Mouse (Mus musculus) heart, adult 18-20 months (tissue): ENCODE data around the gene Ephx4. TPM values are rescaled to one million over a fixed set of nuclear protein-coding genes. Genes with fewer than 3 reads are reported as not detected.
"Not testable (repeated sequence)": the region's sequence is repeated elsewhere in the genome, so short reads cannot be mapped to it uniquely, and the experiment has no call there.

Source experiments
- DNase-seq, 2 experiments: peaks; one replicate each; pipeline ENCODE4 v3.0.0; 2021 to 2022; ENCODE audit warnings: mixed read lengths in 1 of 2
- long read RNA-seq, 2 experiments: library from polyadenylated mRNA; stranded (forward); transcript quantifications; one replicate each; pipeline ENCODE4 v2.0.0; 2021
- total RNA-seq, 2 experiments: library from RNA; stranded (reverse); gene quantifications; 2 replicates each; pipeline ENCODE4 v1.2.3; 2021

Gene Ephx4
- total RNA-seq = under 1 TPM in 1 of 2 experiments, not detected in 1; 0.60 TPM
- long read RNA-seq, experiment 1 = 0 reads
- long read RNA-seq, experiment 2, partial matches to known transcripts = 0 of 1 reads
- long read RNA-seq, experiment 2, other reads (novel, unspliced or antisense) = 0 of 1 reads

GRCm38 (mm10) chr5:107402436-107402835 lies at the start of gene Ephx4:
Gene Ephx4 (plus strand): TSS chr5:107402736.
- no peak for DNase-seq

DNA sequence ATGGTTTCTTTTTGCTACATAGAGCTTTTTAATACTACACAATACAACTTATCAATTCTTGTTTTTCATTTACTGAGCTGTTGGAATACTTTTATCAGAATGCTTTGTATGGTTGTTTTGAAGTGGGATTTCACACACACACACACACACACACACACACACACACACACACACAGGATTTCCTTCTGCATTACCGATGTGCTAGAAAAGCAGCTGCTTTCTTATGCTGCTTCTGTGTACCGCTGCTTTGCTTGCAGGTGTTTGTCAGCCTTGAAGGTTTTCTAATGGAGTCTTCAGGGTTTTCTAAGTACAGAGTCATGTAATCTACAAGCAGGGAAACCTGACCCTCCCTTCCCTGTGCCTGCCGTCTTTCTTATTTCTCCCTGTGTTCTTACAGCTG lies 48.6 kb upstream of the Ephx4 start:
- DNase-seq = no peak

- peak; percentile 58 to 66 for DNase-seq
These were observed 46.7 kb upstream of the Ephx4 start for GRCm38 (mm10) chr5:107355801-107356200.

DNA sequence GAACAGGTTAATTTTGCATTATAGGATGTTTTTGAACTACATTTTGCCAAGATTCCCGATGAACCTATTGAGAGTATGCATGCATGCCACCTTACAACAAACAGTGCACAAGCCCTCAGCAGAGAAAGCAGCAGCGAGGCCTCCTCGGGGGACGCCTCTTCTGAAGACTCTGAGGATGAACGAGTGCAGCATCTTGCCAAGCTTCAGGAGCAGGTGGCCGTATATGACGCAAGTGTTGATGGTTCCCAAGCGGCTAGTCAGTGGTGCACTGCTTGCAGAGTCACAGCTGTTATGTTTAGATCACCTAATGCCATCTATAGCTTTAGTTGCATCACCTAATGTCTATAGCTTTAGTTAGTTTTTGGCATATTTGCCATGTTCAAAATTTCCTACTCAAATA lies 44.8 kb upstream of the Ephx4 start:
- no peak for DNase-seq

- DNase-seq = peak; percentile 90 to 93
These were observed 43.0 kb upstream of the Ephx4 start for GRCm38 (mm10) chr5:107359395-107360053.

GRCm38 (mm10) chr5:107360054-107360730 lies 42.3 kb upstream of the Ephx4 start:
- DNase-seq = peak in 1 of 2 experiments; percentile 29

DNA sequence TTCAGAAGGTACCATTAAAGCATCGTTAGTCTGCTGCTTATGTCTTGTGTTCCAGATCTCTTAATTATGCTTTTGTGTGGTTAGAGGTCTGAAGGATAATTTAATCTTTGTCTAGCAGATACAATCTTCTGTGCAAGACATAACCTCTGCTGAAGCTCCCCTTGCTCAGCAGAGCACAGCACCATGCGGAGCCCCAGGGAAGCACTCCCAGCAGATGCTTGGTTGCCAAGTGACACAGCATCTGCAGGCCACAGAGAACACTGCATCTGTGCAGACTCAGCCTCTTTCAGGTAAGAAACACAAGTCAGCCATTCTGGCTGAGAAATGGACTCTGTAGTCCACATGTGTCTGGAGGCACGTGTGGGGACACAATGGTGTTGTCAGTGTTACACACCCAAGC lies 32.5 kb upstream of the Ephx4 start:
- no peak for DNase-seq

- DNase-seq = no peak
These were observed 31.2 kb upstream of the Ephx4 start for GRCm38 (mm10) chr5:107371335-107371734.

DNA sequence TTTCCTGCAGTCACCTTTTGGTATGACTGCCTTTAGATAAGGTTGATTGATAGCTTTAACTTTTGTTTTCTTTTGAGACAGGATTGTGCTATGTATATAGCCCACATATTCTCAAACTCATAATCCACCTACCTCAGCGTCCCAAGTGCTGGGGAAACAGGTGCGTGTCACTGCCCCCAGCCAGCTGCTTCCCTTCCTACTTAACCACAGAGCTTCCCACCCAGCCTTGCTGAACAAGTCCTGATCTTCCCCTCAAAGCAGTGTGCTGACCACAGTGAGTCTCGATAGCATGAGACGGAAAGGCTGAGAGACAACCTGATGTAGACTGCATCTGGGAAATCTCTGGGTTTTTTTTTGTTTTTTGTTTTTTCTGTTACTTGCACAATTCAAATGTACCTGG lies 29.3 kb upstream of the Ephx4 start:
- DNase-seq = no peak

GRCm38 (mm10) chr5:107386448-107386847 lies 16.1 kb upstream of the Ephx4 start:
- not testable (repeated sequence) for DNase-seq

- no peak for DNase-seq
These were observed 14.7 kb upstream of the Ephx4 start for GRCm38 (mm10) chr5:107387788-107388187.

DNA sequence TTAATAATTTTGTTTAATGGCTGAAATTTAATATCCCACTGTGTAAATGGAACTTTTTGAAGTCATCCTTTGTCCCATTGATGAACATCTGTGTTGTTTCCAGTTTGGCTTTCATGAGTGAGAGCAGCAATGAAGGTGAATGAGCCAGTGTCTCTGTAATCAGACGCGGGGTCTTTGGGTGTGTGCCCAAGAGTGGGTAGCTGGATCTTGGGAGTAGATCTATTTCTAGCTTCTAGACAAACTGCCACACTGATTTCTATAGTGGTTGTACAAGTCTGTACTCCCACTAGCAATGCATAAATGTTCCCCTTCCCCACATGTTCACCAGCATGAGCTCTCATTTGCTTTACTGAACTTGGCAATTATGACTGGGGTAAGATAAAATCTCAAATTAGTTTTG lies 13.2 kb upstream of the Ephx4 start:
- no peak for DNase-seq

GRCm38 (mm10) chr5:107394437-107394836 lies 8.1 kb upstream of the Ephx4 start:
- no peak for DNase-seq

DNA sequence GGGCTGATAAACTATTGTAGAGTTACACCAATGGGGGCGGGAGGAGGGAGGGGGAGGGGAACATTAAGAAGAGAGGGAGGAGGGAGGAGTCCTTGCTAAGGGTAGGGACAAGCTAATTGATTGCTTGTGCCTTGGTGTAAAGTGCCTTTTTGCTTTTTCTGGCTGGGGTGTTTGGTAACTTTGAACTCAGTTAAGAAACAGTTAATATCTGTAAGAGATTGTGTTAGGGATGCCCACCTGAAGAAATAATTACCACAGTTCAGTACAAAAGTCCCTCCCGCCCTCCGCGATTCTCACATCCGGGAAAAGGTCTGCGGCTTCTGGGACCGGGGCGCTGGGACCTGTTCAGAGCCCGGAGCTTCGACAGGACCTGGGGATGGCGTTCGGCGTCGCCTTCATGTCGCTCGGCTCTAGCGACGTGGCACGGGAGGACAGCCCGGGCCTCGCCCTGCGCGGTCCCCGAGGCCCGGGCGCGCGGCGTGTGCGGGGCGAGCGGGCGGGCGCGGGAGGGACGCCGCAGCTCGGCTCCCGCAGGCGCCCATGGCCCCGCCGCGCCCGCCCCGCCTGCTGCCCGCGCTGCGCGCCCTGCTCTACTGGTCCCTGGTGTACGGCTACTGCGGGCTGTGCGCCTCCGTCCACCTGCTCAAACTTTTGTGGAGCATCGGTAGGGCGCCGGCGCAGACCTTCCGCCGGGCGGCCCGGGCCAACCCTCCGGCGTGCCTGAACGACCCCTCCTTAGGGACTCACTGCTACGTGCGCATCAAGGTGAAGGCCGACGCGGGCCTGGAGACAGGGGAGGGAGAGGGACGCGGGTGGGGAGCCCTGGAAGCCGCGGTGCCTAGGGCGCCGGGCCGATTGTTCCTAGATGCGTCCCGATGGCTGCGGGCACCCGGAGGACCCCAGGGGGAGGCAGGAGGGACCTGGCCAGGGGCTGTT lies 743 bp downstream of the Ephx4 start:
- no peak for DNase-seq

DNA sequence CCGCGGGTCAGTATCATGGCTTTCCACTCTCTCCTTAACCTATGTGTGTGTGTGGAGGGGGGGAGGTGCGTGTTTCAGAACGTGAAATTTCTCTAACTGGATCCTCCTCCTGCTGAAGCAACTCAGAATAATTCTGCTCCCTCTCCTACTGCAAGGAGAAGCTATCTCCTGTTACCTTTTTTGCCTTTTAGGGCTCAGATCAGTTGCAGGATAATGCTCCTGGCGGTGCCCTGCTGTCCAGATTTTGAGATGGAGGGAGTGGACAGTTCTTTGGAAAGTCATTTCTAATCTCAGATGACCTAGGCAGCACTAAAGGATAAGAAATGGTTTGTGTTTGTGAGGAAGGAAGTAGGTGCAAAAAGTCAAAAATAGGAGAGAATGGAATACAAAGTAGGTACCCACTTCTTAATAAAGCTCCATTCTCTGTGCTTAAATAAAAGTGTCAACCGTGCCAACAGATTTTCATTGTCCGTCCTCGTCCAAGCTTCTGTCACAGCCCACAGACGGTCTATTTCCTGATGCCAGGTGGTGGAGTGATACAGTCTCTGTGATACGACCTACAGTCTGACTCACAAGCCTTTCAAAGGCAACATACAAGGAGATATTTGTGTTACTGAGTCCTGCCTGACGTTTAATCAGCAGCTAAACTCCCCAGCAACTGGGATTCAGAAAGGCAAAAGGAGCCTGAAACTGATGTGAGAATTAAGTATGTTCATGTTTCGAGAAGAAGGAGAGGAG lies 1.6 kb downstream of the Ephx4 start:
- no peak for DNase-seq

- DNase-seq = no peak
These were observed 2.8 kb downstream of the Ephx4 start for GRCm38 (mm10) chr5:107405361-107405760.

- DNase-seq = no peak
These were observed 7.8 kb downstream of the Ephx4 start for GRCm38 (mm10) chr5:107410305-107410704.

- peak in 1 of 2 experiments; percentile 2 for DNase-seq
These were observed 8.8 kb downstream of the Ephx4 start for GRCm38 (mm10) chr5:107411326-107411725.

- no peak for DNase-seq
These were observed 9.7 kb downstream of the Ephx4 start for GRCm38 (mm10) chr5:107412285-107412684.

DNA sequence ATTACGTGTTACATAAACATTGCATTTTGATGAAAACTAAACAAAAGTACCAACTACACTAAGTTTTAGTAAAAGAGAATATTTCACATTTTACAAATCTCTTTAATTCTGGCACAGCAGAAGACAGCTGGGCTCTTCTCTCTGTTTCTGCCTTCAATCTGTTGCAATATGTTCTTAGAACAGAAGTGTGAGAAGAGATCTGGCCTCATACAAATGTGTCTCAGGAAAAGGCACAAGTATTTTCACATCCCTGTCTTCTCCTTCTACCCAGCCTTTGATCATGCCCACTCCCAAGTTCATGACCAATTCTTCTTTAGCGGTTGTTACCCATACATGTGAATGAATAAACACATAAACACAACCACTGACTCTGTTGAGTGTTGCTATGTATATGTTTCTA lies 12.6 kb downstream of the Ephx4 start:
- no peak for DNase-seq

DNA sequence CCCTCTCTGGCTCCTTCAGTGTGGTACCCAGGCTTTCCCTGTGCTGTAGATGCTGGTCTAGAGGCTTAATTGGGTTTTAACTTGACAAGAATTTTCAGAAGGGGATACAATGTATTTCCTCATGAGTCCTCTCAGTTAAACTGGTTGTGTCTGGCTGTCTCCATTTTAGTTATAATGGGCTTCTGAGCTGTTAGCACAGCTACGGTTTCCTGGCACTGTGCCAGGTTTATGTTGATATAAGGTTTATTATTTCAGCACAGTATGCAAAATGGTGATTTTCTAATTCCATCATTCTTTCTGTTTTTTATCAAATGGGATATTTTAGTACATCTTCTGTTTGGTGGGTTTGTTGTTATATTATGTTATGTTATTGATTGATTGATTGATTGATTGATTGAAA lies 19.1 kb downstream of the Ephx4 start:
- no peak for DNase-seq

- DNase-seq = no peak
These were observed 28.7 kb downstream of the Ephx4 start, which contains the start of gene Lpcat2b for GRCm38 (mm10) chr5:107431249-107431648. Gene Lpcat2b (plus strand): TSS chr5:107431549.
